Mouse (Mus musculus) liver, adult 2 months (tissue): ENCODE results near the gene Mtss1l. TPM values are rescaled to one million over a fixed set of nuclear protein-coding genes. Genes with fewer than 3 reads are reported as not detected.

Source experiments
- DNase-seq: peaks from one replicate; pipeline ENCODE4 v3.0.0-alpha.2; 2011; ENCODE audit warnings: low read depth, low spot score; ENCODE audit errors: extremely low read depth
- H3K27ac ChIP-seq: fragments of 200-500 bp; replicated peaks from 2 replicates; pipeline ENCODE4 v1.5.1; 2012; ENCODE audit warnings: low read depth, mild to moderate bottlenecking, control low read depth, inconsistent platforms, low read length; ENCODE audit not compliant: insufficient read depth
- H3K27me3 ChIP-seq: fragments of 200-500 bp; 2 replicates; pipeline ENCODE4 v1.6.1; 2012; ENCODE audit warnings: mild to moderate bottlenecking, moderate library complexity, low read length, inconsistent platforms; ENCODE audit not compliant: control insufficient read depth, insufficient read depth
- H3K36me3 ChIP-seq: fragments of 200-500 bp; 2 replicates; pipeline ENCODE4 v1.6.1; 2012; ENCODE audit warnings: low read length, inconsistent platforms; ENCODE audit not compliant: control insufficient read depth, insufficient read depth
- H3K4me1 ChIP-seq: fragments of 200-500 bp; 2 replicates; pipeline ENCODE4 v1.6.1; 2011; ENCODE audit warnings: low read length; ENCODE audit not compliant: control insufficient read depth, insufficient read depth
- H3K4me3 ChIP-seq: fragments of 200-500 bp; 2 replicates; pipeline ENCODE4 v1.5.1; 2011; ENCODE audit warnings: low read depth, mild to moderate bottlenecking, control low read depth, low read length, moderate library complexity; ENCODE audit not compliant: insufficient read depth
- H3K79me2 ChIP-seq: fragments of 200-500 bp; 2 replicates; pipeline ENCODE4 v1.6.1; 2012; ENCODE audit warnings: inconsistent platforms, mild to moderate bottlenecking, low read length, moderate library complexity; ENCODE audit not compliant: control insufficient read depth, insufficient read depth
- H3K9ac ChIP-seq: fragments of 200-500 bp; 2 replicates; pipeline ENCODE4 v1.6.1; 2012; ENCODE audit warnings: low read depth, mild to moderate bottlenecking, control low read depth, inconsistent platforms, low read length
- CTCF ChIP-seq: fragments of 200-500 bp; IDR thresholded peaks from 2 replicates; pipeline ENCODE4 v1.5.1; 2011; ENCODE audit warnings: low read depth, low read length, control low read depth
- POLR2A ChIP-seq: fragments of 200-500 bp; IDR thresholded peaks from 2 replicates; pipeline ENCODE4 v1.6.1; 2011; ENCODE audit warnings: low read length, control low read depth; ENCODE audit not compliant: insufficient read depth; ENCODE audit errors: extremely low read depth
- WGBS: fragments of 180-500 bp; shearing (Covaris S2); methylation state at CpG from one replicate; pipeline ENCODE4 v1.1.7; 2018; 5-methylcytosine and 5-hydroxymethylcytosine counted together
- polyA plus RNA-seq: library from polyadenylated mRNA; depleted of rRNA; stranded (reverse); fragments of >200 nt; gene quantifications from 2 replicates; pipeline ENCODE4 v1.2.3, GENCODE M21; 2012
- total RNA-seq: library from RNA; depleted of rRNA; stranded (reverse); fragments of >200 nt; gene quantifications from 2 replicates; pipeline ENCODE4 v1.2.3, GENCODE M21; 2014

Gene Mtss1l
- total and polyA plus RNA-seq, 2 experiments: 0.55 to 3.7 TPM

- Histone ChIP-seq H3K4me3 (no peak overlapping the region), H3K27me3 (no peaks in the 10 kb centered on the region), H3K4me1 (no peaks in the 10 kb centered on the region; the same call in 1 of the 2 replicates), H3K79me2 (no peaks in the 10 kb centered on the region), H3K27ac (no peak overlapping the region), H3K36me3 (peaks cover 5% of the 10 kb centered on the region; the same call in 1 of the 2 replicates), H3K9ac (no peak overlapping the region)
- WGBS: 82% methylated on average over 7 of the region's 7 CpGs
- no peak for DNase-seq
- TF ChIP-seq CTCF: no peak
- no peak for TF ChIP-seq POLR2A
These were observed 4.1 kb upstream of the Mtss1l start for GRCm38 (mm10) chr8:110717131-110717530.

DNA sequence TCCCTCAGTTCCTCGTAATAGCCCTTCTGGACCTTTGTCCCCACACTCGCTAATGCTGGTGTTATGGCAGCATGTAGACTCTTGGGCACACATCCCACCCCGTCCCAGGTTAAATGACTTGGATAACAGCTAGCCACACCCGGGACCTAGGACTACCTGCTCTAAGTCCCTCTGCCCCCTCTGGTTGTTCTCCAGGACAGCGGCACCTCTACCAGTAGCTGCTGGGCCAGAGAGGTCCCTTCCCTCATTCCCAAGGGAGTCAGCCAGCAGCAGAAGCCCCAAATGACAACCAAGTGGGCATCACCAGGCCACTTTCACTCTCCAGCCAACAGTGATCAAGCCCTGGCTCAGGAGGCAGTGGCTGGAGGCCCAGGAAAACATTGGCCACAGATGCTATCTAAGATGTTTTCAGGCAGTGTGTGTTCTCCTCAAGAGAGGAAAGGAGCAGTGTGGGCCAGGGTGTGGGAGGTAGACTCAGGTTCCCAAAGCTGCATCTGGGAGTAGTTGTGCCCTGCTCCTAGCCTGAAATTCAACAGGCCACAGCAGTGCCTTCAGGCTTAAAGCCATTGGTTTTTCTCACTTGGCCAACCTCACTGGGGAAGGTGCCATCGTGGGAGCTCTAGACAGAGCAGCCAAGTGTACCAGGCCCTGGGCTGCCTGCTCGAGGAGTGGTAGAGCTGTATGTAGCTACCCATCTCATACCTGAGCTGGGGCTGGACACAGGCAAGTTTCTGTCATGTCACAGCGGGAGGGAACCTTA is 2.9 kb upstream of the Mtss1l start:
- H3K27ac ChIP-seq: no peak overlapping the region
- TF ChIP-seq CTCF: no peak
- no peak for TF ChIP-seq POLR2A
- no peak overlapping the region for H3K9ac ChIP-seq
- H3K4me3 ChIP-seq: no peak overlapping the region
- H3K36me3 ChIP-seq: peaks cover 2% of the 10 kb centered on the region; the same call in 1 of the 2 replicates
- no peak for DNase-seq
- H3K27me3 ChIP-seq: no peaks in the 10 kb centered on the region
- no peaks in the 10 kb centered on the region for H3K79me2 ChIP-seq
- H3K4me1 ChIP-seq: no peaks in the 10 kb centered on the region; the same call in 1 of the 2 replicates
- 85% methylated on average over 8 of the region's 8 CpGs for WGBS

DNA sequence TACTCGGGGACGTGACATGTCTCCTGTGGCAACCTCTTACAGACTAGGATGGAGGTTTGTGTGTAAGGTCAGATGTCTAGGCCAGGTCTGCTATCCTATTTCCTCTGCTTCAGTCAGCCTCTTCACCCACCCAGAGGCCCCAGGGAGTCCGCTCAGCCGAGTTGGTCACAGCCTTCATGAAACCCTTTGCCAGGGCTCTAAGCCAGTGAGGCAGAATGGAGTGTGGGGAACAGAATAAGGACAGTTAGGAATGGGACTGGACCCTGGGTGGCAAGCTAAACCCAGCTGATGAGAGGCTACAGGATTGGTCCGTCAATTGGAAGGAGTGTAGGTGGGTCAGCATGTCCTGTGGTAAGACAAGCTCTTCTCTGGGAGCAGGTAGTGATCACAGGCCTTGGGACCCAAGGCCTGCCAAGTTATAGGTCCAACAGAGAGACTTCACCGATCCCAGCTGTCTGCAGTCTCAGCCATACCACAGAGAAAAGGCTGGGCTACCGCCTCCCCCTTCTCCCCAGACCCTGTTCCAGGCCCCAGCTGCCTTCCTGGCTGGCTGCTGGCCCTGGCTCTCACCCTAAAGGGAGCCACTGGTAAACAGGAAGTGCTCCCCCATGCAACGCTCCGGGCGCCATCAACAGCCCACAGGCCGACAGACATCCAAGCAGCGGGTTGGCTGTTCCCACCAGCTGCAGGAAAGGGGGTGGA is 2.2 kb upstream of the Mtss1l start:
- no peaks in the 10 kb centered on the region; the same call in 1 of the 2 replicates for H3K4me1 ChIP-seq
- H3K27ac ChIP-seq: peak overlapping the region; percentile 59
- no peaks in the 10 kb centered on the region for H3K79me2 ChIP-seq
- H3K9ac ChIP-seq: no peak overlapping the region
- DNase-seq: peak; percentile 12
- peaks cover 2% of the 10 kb centered on the region; the same call in 1 of the 2 replicates for H3K36me3 ChIP-seq
- TF ChIP-seq POLR2A: no peak
- TF ChIP-seq CTCF: no peak
- WGBS: 75% methylated on average over 12 of the region's 12 CpGs
- no peak overlapping the region for H3K4me3 ChIP-seq
- no peaks in the 10 kb centered on the region for H3K27me3 ChIP-seq

DNA sequence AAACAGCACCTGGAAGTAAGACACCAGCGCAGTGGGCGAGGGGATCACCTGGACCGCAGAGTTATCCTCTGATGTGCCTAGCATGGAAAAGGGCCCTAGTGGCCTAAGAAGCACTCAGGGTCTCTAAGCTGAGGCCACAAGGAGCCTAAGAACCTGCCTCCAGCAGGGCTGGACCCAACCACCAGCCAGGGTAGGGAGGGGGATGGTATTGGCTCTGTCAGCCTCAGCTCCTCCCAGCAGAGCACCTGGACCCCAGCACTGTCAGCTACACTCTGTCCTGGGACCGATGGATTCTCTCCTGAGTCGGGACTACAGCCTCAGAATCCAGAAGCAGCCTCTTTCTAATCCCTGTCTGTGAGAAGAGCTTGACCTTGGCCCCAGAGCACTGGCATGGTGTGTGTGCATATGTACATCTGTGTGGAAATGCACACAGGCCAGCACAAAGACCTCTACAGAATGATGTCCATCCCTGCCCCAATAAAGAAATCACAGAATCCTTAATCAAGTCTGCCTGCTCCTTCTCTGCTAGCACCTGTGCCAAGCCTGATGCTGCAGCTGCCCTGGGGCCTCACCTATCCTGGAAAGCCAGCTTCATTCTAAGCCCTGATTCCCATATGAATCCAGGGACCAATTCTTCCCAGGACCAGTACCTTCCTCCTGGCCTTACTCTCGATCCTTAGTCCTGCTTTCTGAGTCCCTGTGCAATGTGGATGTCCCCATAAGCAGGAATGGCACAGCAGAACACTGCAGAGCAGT is 1.2 kb upstream of the Mtss1l start:
- DNase-seq: no peak
- H3K27ac ChIP-seq: 0 out of 2 replicates have a peak overlapping the region, but pooled peaks have one; percentile 1
- no peaks in the 10 kb centered on the region for H3K27me3 ChIP-seq
- H3K36me3 ChIP-seq: no peaks in the 10 kb centered on the region
- no peaks in the 10 kb centered on the region; the same call in 1 of the 2 replicates for H3K4me1 ChIP-seq
- no peak overlapping the region for H3K4me3 ChIP-seq
- no peaks in the 10 kb centered on the region for H3K79me2 ChIP-seq
- 69% methylated on average over 6 of the region's 6 CpGs for WGBS
- no peak overlapping the region for H3K9ac ChIP-seq
- TF ChIP-seq POLR2A (no peak), CTCF (no peak)

- DNase-seq: no peak
- H3K9ac ChIP-seq: peak overlapping the region; percentile 79
- no peaks in the 10 kb centered on the region for H3K27me3 ChIP-seq
- no peak overlapping the region for H3K27ac ChIP-seq
- no peaks in the 10 kb centered on the region; the same call in 1 of the 2 replicates for H3K4me1 ChIP-seq
- TF ChIP-seq POLR2A (no peak), CTCF (no peak)
- WGBS: 8% methylated on average over 58 of the region's 59 CpGs
- no peaks in the 10 kb centered on the region for H3K79me2 ChIP-seq
- H3K4me3 ChIP-seq: peak overlapping the region; percentile 76
- H3K36me3 ChIP-seq: no peaks in the 10 kb centered on the region
These were observed 534 bp downstream of the Mtss1l start for GRCm38 (mm10) chr8:110721606-110722413.
